Mouse (Mus musculus): ENCODE results near the gene Kctd11.
"Not testable (repeated sequence)": the region's sequence is repeated elsewhere in the genome, so short reads cannot be mapped to it uniquely, and the experiment has no call there.

GRCm38 (mm10) chr11:69916652-69917378, 35.6 kb upstream of the Kctd11 start:
- not testable (repeated sequence) for TF ChIP-seq CTCF, POLR2A (IDR thresholded peaks at IDR 0.05; ENCODE audit: insufficient read depth, low read depth, low read length)
